Mouse (Mus musculus) embryonic fibroblast, embryonic 13.5 days (primary cell): ENCODE measurements around the gene Actn3. TPM values are rescaled to one million over a fixed set of nuclear protein-coding genes. Genes with fewer than 3 reads are reported as not detected.

ENCODE experiments used
- H3K27ac ChIP-seq: 2 replicates; pipeline ENCODE4 v1.5.1; 2012; ENCODE audit warnings: low read length, control low read depth, inconsistent platforms; ENCODE audit not compliant: insufficient read depth
- H3K4me1 ChIP-seq: 2 replicates; pipeline ENCODE4 v1.6.1; 2011; ENCODE audit warnings: low read length; ENCODE audit not compliant: control insufficient read depth, insufficient read depth
- H3K4me3 ChIP-seq: 2 replicates; pipeline ENCODE4 v1.5.1; 2011; ENCODE audit warnings: mild to moderate bottlenecking, control low read depth, low read length; ENCODE audit not compliant: insufficient read depth
- CTCF ChIP-seq: IDR thresholded peaks from 2 replicates; pipeline ENCODE4 v1.5.1; 2011; ENCODE audit warnings: mild to moderate bottlenecking, control low read depth, low read length, moderate library complexity, borderline replicate concordance; ENCODE audit not compliant: insufficient read depth
- POLR2A ChIP-seq: IDR thresholded peaks from 2 replicates; pipeline ENCODE4 v1.6.1; 2011; ENCODE audit warnings: low read depth, mild to moderate bottlenecking, control low read depth, low read length, moderate library complexity
- polyA plus RNA-seq: library from polyadenylated mRNA; stranded (reverse); fragments of >200 nt; gene quantifications from 2 replicates; pipeline ENCODE4 v1.2.4, GENCODE M21; 2011; ENCODE audit warnings: low read depth; ENCODE audit not compliant: missing spikeins, insufficient read length

The Actn3 gene
- polyA plus RNA-seq, 1 experiment: 1.4 TPM

- no peak overlapping the region for H3K27ac ChIP-seq
- H3K4me3 ChIP-seq: no peak overlapping the region
- TF ChIP-seq CTCF: no peak
- no peaks in the 10 kb centered on the region for H3K4me1 ChIP-seq
Observed at GRCm38 (mm10) chr19:4863048-4863447, 14.7 kb downstream of the Actn3 start.

- H3K4me1 ChIP-seq: no peaks in the 10 kb centered on the region
- no peak overlapping the region for H3K27ac ChIP-seq
- TF ChIP-seq CTCF (no peak), POLR2A (no peak)
Observed at GRCm38 (mm10) chr19:4859081-4859480, 18.6 kb downstream of the Actn3 start.

GRCm38 (mm10) chr19:4855951-4856350 lies 21.8 kb downstream of the Actn3 start:
- Histone ChIP-seq H3K4me1 (no peaks in the 10 kb centered on the region), H3K27ac (no peak overlapping the region), H3K4me3 (no peak overlapping the region)
- TF ChIP-seq POLR2A (no peak), CTCF (no peak)

More at GRCm38 (mm10) chr19:4859081-4859480, 18.6 kb downstream of the Actn3 start:
- H3K4me3 ChIP-seq: no peak overlapping the region

- Histone ChIP-seq H3K27ac (no peak overlapping the region), H3K4me3 (peak overlapping the region; percentile 43), H3K4me1 (no peaks in the 10 kb centered on the region)
- no peak for TF ChIP-seq POLR2A
- no peak for TF ChIP-seq CTCF
Observed at GRCm38 (mm10) chr19:4855470-4855820, 22.3 kb downstream of the Actn3 start.

- Histone ChIP-seq H3K27ac (no peak within 1 kb of the TSS), H3K4me3 (peak within 1 kb of the TSS; percentile 43)
Observed at GRCm38 (mm10) chr19:4854552-4855469, 22.9 kb downstream of the Actn3 start, which contains the start of gene Ctsf. Gene Ctsf, plus strand, starts transcription at chr19:4855130.

GRCm38 (mm10) chr19:4850281-4850680 lies 27.4 kb downstream of the Actn3 start:
- no peaks in the 10 kb centered on the region for H3K4me1 ChIP-seq
- TF ChIP-seq POLR2A (no peak), CTCF (no peak)
- H3K27ac ChIP-seq: no peak overlapping the region
- no peak overlapping the region for H3K4me3 ChIP-seq

More at GRCm38 (mm10) chr19:4854552-4855469, 22.9 kb downstream of the Actn3 start, which contains the start of gene Ctsf:
- TF ChIP-seq POLR2A (peak; percentile 59), CTCF (no peak)
- no peaks in the 10 kb centered on the region for H3K4me1 ChIP-seq

GRCm38 (mm10) chr19:4849800-4850199 lies 27.9 kb downstream of the Actn3 start:
- Histone ChIP-seq H3K4me3 (no peak overlapping the region), H3K27ac (no peak overlapping the region), H3K4me1 (no peaks in the 10 kb centered on the region)
- no peak for TF ChIP-seq CTCF
- no peak for TF ChIP-seq POLR2A

GRCm38 (mm10) chr19:4847490-4847889 lies 30.2 kb downstream of the Actn3 start:
- no peak overlapping the region for H3K4me3 ChIP-seq
- H3K27ac ChIP-seq: no peak overlapping the region
- TF ChIP-seq POLR2A (no peak), CTCF (peak; percentile 62; the same call in 1 of the 2 replicates)
- H3K4me1 ChIP-seq: no peaks in the 10 kb centered on the region

GRCm38 (mm10) chr19:4845846-4846245 lies 31.9 kb downstream of the Actn3 start:
- no peak overlapping the region for H3K4me3 ChIP-seq
- no peaks in the 10 kb centered on the region for H3K4me1 ChIP-seq
- TF ChIP-seq POLR2A: no peak
- no peak for TF ChIP-seq CTCF
- no peak overlapping the region for H3K27ac ChIP-seq

GRCm38 (mm10) chr19:4842611-4843010 lies 35.1 kb downstream of the Actn3 start:
- TF ChIP-seq CTCF: no peak
- no peak for TF ChIP-seq POLR2A
- H3K4me1 ChIP-seq: no peaks in the 10 kb centered on the region
- no peak overlapping the region for H3K27ac ChIP-seq
- H3K4me3 ChIP-seq: no peak overlapping the region
